Mouse (Mus musculus): Measurements from ENCODE around the gene Sobp. TPM values are rescaled to one million over a fixed set of nuclear protein-coding genes. Genes with fewer than 3 reads are reported as not detected.

Sobp gene
- polyA plus RNA-seq, 1 experiment: 2.6 TPM

- no peak overlapping the region for H3K4me3 ChIP-seq (ENCODE audit: insufficient read depth, low read length)
- no peak for TF ChIP-seq CTCF (IDR thresholded peaks at IDR 0.05; ENCODE audit: borderline replicate concordance, insufficient read depth, low read length)
- TF ChIP-seq POLR2A (IDR thresholded peaks at IDR 0.05; ENCODE audit: low read depth, low read length): no peak
- H3K4me1 ChIP-seq (ENCODE audit: control insufficient read depth, insufficient read depth, low read length): no peaks in the 10 kb centered on the region
- H3K27ac ChIP-seq (ENCODE audit: insufficient read depth, low read length): no peak overlapping the region
Measured at GRCm38 (mm10) chr10:43075535-43076152, 98.7 kb downstream of the Sobp start.

GRCm38 (mm10) chr10:43073281-43073680 lies 101.0 kb downstream of the Sobp start:
- Histone ChIP-seq H3K4me1 (ENCODE audit: control insufficient read depth, insufficient read depth, low read length) (no peaks in the 10 kb centered on the region), H3K27ac (ENCODE audit: insufficient read depth, low read length) (no peak overlapping the region), H3K4me3 (ENCODE audit: insufficient read depth, low read length) (no peak overlapping the region)
- TF ChIP-seq CTCF (IDR thresholded peaks at IDR 0.05; ENCODE audit: borderline replicate concordance, insufficient read depth, low read length) (no peak), POLR2A (IDR thresholded peaks at IDR 0.05; ENCODE audit: low read depth, low read length) (no peak)

- Histone ChIP-seq H3K27ac (ENCODE audit: insufficient read depth, low read length) (no peak overlapping the region), H3K4me3 (ENCODE audit: insufficient read depth, low read length) (no peak overlapping the region), H3K4me1 (ENCODE audit: control insufficient read depth, insufficient read depth, low read length) (no peaks in the 10 kb centered on the region)
- TF ChIP-seq CTCF (IDR thresholded peaks at IDR 0.05; ENCODE audit: borderline replicate concordance, insufficient read depth, low read length) (no peak), POLR2A (IDR thresholded peaks at IDR 0.05; ENCODE audit: low read depth, low read length) (no peak)
Measured at GRCm38 (mm10) chr10:43070893-43071292, 103.4 kb downstream of the Sobp start.

- Histone ChIP-seq H3K4me3 (ENCODE audit: insufficient read depth, low read length) (no peak overlapping the region), H3K27ac (ENCODE audit: insufficient read depth, low read length) (no peak overlapping the region), H3K4me1 (ENCODE audit: control insufficient read depth, insufficient read depth, low read length) (no peaks in the 10 kb centered on the region)
- TF ChIP-seq CTCF (IDR thresholded peaks at IDR 0.05; ENCODE audit: borderline replicate concordance, insufficient read depth, low read length) (no peak), POLR2A (IDR thresholded peaks at IDR 0.05; ENCODE audit: low read depth, low read length) (no peak)
Measured at GRCm38 (mm10) chr10:43065331-43065730, 109.0 kb downstream of the Sobp start.

- H3K4me3 ChIP-seq (ENCODE audit: insufficient read depth, low read length): no peak overlapping the region
- H3K27ac ChIP-seq (ENCODE audit: insufficient read depth, low read length): no peak overlapping the region
- H3K4me1 ChIP-seq (ENCODE audit: control insufficient read depth, insufficient read depth, low read length): no peaks in the 10 kb centered on the region
- TF ChIP-seq CTCF (IDR thresholded peaks at IDR 0.05; ENCODE audit: borderline replicate concordance, insufficient read depth, low read length) (no peak), POLR2A (IDR thresholded peaks at IDR 0.05; ENCODE audit: low read depth, low read length) (no peak)
Measured at GRCm38 (mm10) chr10:43061519-43062105, 112.7 kb downstream of the Sobp start.

- H3K4me3 ChIP-seq (ENCODE audit: insufficient read depth, low read length): no peak overlapping the region
Measured at GRCm38 (mm10) chr10:43055405-43055804, 118.9 kb downstream of the Sobp start.

GRCm38 (mm10) chr10:43054776-43055175 lies 119.6 kb downstream of the Sobp start:
- TF ChIP-seq POLR2A (IDR thresholded peaks at IDR 0.05; ENCODE audit: low read depth, low read length) (no peak), CTCF (IDR thresholded peaks at IDR 0.05; ENCODE audit: borderline replicate concordance, insufficient read depth, low read length) (no peak)
- Histone ChIP-seq H3K4me1 (ENCODE audit: control insufficient read depth, insufficient read depth, low read length) (no peaks in the 10 kb centered on the region), H3K4me3 (ENCODE audit: insufficient read depth, low read length) (no peak overlapping the region), H3K27ac (ENCODE audit: insufficient read depth, low read length) (no peak overlapping the region)

More at GRCm38 (mm10) chr10:43055405-43055804, 118.9 kb downstream of the Sobp start:
- Histone ChIP-seq H3K27ac (ENCODE audit: insufficient read depth, low read length) (no peak overlapping the region), H3K4me1 (ENCODE audit: control insufficient read depth, insufficient read depth, low read length) (no peaks in the 10 kb centered on the region)
- TF ChIP-seq CTCF (IDR thresholded peaks at IDR 0.05; ENCODE audit: borderline replicate concordance, insufficient read depth, low read length): no peak
- no peak for TF ChIP-seq POLR2A (IDR thresholded peaks at IDR 0.05; ENCODE audit: low read depth, low read length)

- Histone ChIP-seq H3K4me3 (ENCODE audit: insufficient read depth, low read length) (no peak overlapping the region), H3K27ac (ENCODE audit: insufficient read depth, low read length) (no peak overlapping the region), H3K4me1 (ENCODE audit: control insufficient read depth, insufficient read depth, low read length) (no peaks in the 10 kb centered on the region)
- TF ChIP-seq CTCF (IDR thresholded peaks at IDR 0.05; ENCODE audit: borderline replicate concordance, insufficient read depth, low read length) (no peak), POLR2A (IDR thresholded peaks at IDR 0.05; ENCODE audit: low read depth, low read length) (no peak)
Measured at GRCm38 (mm10) chr10:43053861-43054560, 120.3 kb downstream of the Sobp start.

GRCm38 (mm10) chr10:43052462-43052861 lies 121.9 kb downstream of the Sobp start:
- no peak overlapping the region for H3K4me3 ChIP-seq (ENCODE audit: insufficient read depth, low read length)
- no peaks in the 10 kb centered on the region for H3K4me1 ChIP-seq (ENCODE audit: control insufficient read depth, insufficient read depth, low read length)
- TF ChIP-seq POLR2A (IDR thresholded peaks at IDR 0.05; ENCODE audit: low read depth, low read length) (no peak), CTCF (IDR thresholded peaks at IDR 0.05; ENCODE audit: borderline replicate concordance, insufficient read depth, low read length) (no peak)
- no peak overlapping the region for H3K27ac ChIP-seq (ENCODE audit: insufficient read depth, low read length)

GRCm38 (mm10) chr10:43047804-43048348 lies 126.5 kb downstream of the Sobp start:
- H3K27ac ChIP-seq (ENCODE audit: insufficient read depth, low read length): no peak overlapping the region
- TF ChIP-seq CTCF (IDR thresholded peaks at IDR 0.05; ENCODE audit: borderline replicate concordance, insufficient read depth, low read length) (no peak), POLR2A (IDR thresholded peaks at IDR 0.05; ENCODE audit: low read depth, low read length) (no peak)
- no peak overlapping the region for H3K4me3 ChIP-seq (ENCODE audit: insufficient read depth, low read length)

More at GRCm38 (mm10) chr10:43047804-43048348, 126.5 kb downstream of the Sobp start:
- no peaks in the 10 kb centered on the region for H3K4me1 ChIP-seq (ENCODE audit: control insufficient read depth, insufficient read depth, low read length)

Data from embryonic fibroblast, embryonic 13.5 days (primary cell).